Mouse (Mus musculus) CH12.LX (cell line): ENCODE data around the gene C77080. TPM values are rescaled to one million over a fixed set of nuclear protein-coding genes. Genes with fewer than 3 reads are reported as not detected.

Experiments used
- DNase-seq: peaks from one replicate; pipeline ENCODE4 v3.0.0-alpha.2; 2013; ENCODE audit errors: extremely low read depth
- H3K27ac ChIP-seq: 2 replicates; pipeline ENCODE4 v1.5.1; 2012; ENCODE audit warnings: low read depth, mild to moderate bottlenecking, control low read depth, moderate library complexity; ENCODE audit not compliant: insufficient read depth
- H3K27me3 ChIP-seq: replicated peaks from 2 replicates; pipeline ENCODE3; 2012; ENCODE audit warnings: inconsistent platforms
- H3K36me3 ChIP-seq, 2 experiments: replicated peaks in 1 of 2; 2 replicates each; pipeline versions ENCODE3 to v1.6.1; 2012; ENCODE audit warnings: inconsistent platforms in 1 of 2, low read length in 1 of 2, mild to moderate bottlenecking in 1 of 2, mixed read lengths in 1 of 2, moderate library complexity in 1 of 2; ENCODE audit not compliant: control insufficient read depth in 1 of 2, insufficient read depth in 1 of 2
- H3K4me1 ChIP-seq, 2 experiments: 2 replicates each; pipeline ENCODE4 v1.6.1; 2012; ENCODE audit warnings: inconsistent platforms in 1 of 2, moderate library complexity in 1 of 2; ENCODE audit not compliant: insufficient read depth in 2 of 2, control insufficient read depth in 1 of 2
- H3K4me2 ChIP-seq: 2 replicates; pipeline ENCODE4 v1.6.1; 2012; ENCODE audit warnings: low read depth, mild to moderate bottlenecking, control low read depth; ENCODE audit not compliant: poor library complexity, insufficient read depth, severe bottlenecking
- H3K4me3 ChIP-seq, 3 experiments: fragments of 150-350 bp in 1 of 3; sonication (generic) in 1 of 3; replicated peaks in 1 of 3; 2 replicates each; pipeline versions ENCODE3 to v1.5.1; 2011 to 2012; ENCODE audit warnings: low read depth in 2 of 3, low read length in 2 of 3, mild to moderate bottlenecking in 2 of 3, moderate library complexity in 2 of 3, control low read depth in 1 of 3, improper control_type of control experiment in 1 of 3, inconsistent platforms in 1 of 3, mixed read lengths in 1 of 3; ENCODE audit not compliant: poor library complexity in 1 of 3
- H3K79me2 ChIP-seq: replicated peaks from 2 replicates; pipeline ENCODE4 v1.6.1; 2012; ENCODE audit warnings: mild to moderate bottlenecking, moderate library complexity; ENCODE audit not compliant: control insufficient read depth, poor library complexity, insufficient read depth, severe bottlenecking; ENCODE audit errors: extremely low read depth
- H3K9ac ChIP-seq: 2 replicates; pipeline ENCODE4 v1.6.1; 2012; ENCODE audit warnings: low read depth, mild to moderate bottlenecking, control low read depth, moderate library complexity; ENCODE audit not compliant: insufficient read depth
- H3K9me3 ChIP-seq: replicated peaks from 2 replicates; pipeline ENCODE3; 2012; ENCODE audit warnings: low read length, inconsistent platforms, mixed read lengths
- BHLHE40 ChIP-seq: IDR thresholded peaks from 2 replicates; pipeline ENCODE4 v1.6.1; 2011; ENCODE audit warnings: mild to moderate bottlenecking, low read depth, low read length, improper control_type of control experiment
- CHD1 ChIP-seq: IDR thresholded peaks from 2 replicates; pipeline ENCODE4 v1.6.1; 2012; ENCODE audit warnings: low read depth, low read length, improper control_type of control experiment, inconsistent platforms
- ELF1 ChIP-seq: IDR thresholded peaks from 2 replicates; pipeline ENCODE4 v1.6.1; 2014; ENCODE audit warnings: low read depth, mild to moderate bottlenecking, inconsistent platforms, low read length, improper control_type of control experiment
- ETS1 ChIP-seq: conservative IDR thresholded peaks from 2 replicates; pipeline ENCODE4 v1.6.1; 2012; ENCODE audit warnings: low read depth, mild to moderate bottlenecking, inconsistent platforms, low read length, improper control_type of control experiment, moderate library complexity
- HCFC1 ChIP-seq: IDR thresholded peaks from 2 replicates; pipeline ENCODE4 v1.6.1; 2012; ENCODE audit warnings: low read depth, mild to moderate bottlenecking, inconsistent platforms, low read length, improper control_type of control experiment
- MEF2A ChIP-seq: IDR thresholded peaks from 2 replicates; pipeline ENCODE4 v1.6.1; 2014; ENCODE audit warnings: low read depth, mild to moderate bottlenecking, inconsistent platforms, low read length, improper control_type of control experiment, borderline replicate concordance
- NELFE ChIP-seq: IDR thresholded peaks from 2 replicates; pipeline ENCODE4 v1.6.1; 2011; ENCODE audit warnings: low read depth, low read length, improper control_type of control experiment
- RAD21 ChIP-seq: IDR thresholded peaks from 2 replicates; pipeline ENCODE4 v1.6.1; 2011; ENCODE audit warnings: low read depth, mild to moderate bottlenecking, low read length, improper control_type of control experiment, moderate library complexity
- TCF12 ChIP-seq: IDR thresholded peaks from 2 replicates; pipeline ENCODE4 v1.6.1; 2014; ENCODE audit warnings: low read depth, mild to moderate bottlenecking, inconsistent platforms, low read length, improper control_type of control experiment
- ZC3H11A ChIP-seq: IDR thresholded peaks from 2 replicates; pipeline ENCODE4 v1.6.1; 2012; ENCODE audit warnings: low read depth, mild to moderate bottlenecking, inconsistent platforms, low read length, improper control_type of control experiment
- ZKSCAN1 ChIP-seq: IDR thresholded peaks from 2 replicates; pipeline ENCODE4 v1.6.1; 2012; ENCODE audit warnings: low read depth, inconsistent platforms, low read length, improper control_type of control experiment, borderline replicate concordance
- ZMIZ1 ChIP-seq: IDR thresholded peaks from 2 replicates; pipeline ENCODE4 v1.6.1; 2012; ENCODE audit warnings: low read depth, mild to moderate bottlenecking, inconsistent platforms, low read length, improper control_type of control experiment
- ZNF384 ChIP-seq: IDR thresholded peaks from 2 replicates; pipeline ENCODE4 v1.6.1; 2012; ENCODE audit warnings: low read depth, low read length, improper control_type of control experiment, inconsistent platforms
- dilution Hi-C: fragments of 300-500 bp; cut with MboI; formaldehyde crosslinking; loops from 2 replicates; pipeline ENCODE4 v1.14.3; 2020; ENCODE audit warnings: low sequenced_read_pairs; ENCODE audit not compliant: extremely low pct_unique_long_range_greater_than_20kb, extremely low pct_ligation_motif_present
- in situ Hi-C: fragments of 300-500 bp; cut with MboI; formaldehyde crosslinking; loops from 3 replicates; pipeline ENCODE4 v1.14.3; 2019; ENCODE audit warnings: low sequenced_read_pairs, low pct_ligation_motif_present, low pct_unique_long_range_greater_than_20kb, mixed read lengths
- polyA plus RNA-seq: library from polyadenylated mRNA; unstranded; fragments of >175 nt; gene quantifications from 2 replicates; pipeline ENCODE4 v1.2.1, GENCODE M21; 2012; ENCODE audit warnings: low read depth; ENCODE audit not compliant: insufficient read length
- total RNA-seq, 2 experiments: library from RNA; depleted of rRNA; stranded (reverse); fragments of 300-350 nt in 1 of 2; fragments of >200 nt in 1 of 2; gene quantifications; 2 replicates each; pipeline ENCODE4 v1.2.3; 2012 to 2014

C77080 gene
- total and polyA plus RNA-seq, 3 experiments: 0.38 to 1.1 TPM; not detected in 1

DNA sequence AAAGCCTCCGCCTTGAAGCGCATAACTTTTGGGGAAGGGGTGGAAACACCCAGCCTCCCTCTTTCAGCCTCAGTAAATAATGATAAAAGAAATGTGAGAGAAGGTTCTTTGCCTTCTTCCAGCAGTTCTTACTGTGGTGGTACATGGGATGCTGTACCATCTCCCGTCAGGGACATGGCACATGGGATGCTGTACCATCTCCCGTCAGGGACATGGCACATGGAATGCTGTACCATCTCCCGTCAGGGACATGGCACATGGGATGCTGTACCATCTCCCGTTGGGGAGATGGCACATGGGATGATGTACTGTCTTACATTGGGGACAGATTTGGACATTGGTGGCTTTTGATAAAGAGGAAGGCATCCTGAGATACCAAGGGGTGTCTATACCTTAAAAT lies 63.7 kb downstream of the C77080 start:
- H3K9ac ChIP-seq: no peak overlapping the region
- in situ Hi-C loops: no loop called here

DNA sequence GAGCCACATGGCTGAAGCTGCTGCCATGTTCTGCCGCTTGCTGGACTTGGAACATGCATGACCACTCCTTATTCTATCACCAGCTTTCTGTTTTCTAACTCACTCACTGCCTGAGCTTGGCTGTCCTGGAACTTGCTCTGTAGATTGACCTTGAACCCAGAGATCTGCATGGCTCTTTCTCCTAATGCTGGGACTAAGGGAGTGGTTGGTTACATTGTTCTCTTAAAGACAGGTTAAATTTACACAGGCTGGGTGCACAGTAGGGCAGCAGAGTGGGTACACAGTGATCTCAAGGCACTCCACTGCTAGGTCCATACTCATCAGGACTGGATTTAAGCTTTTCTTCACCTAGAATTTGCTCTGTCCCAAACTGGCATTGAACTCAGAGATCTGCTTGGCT lies 66.9 kb downstream of the C77080 start:
- Histone ChIP-seq H3K27me3 (no peaks in the 10 kb centered on the region), H3K27ac (no peak overlapping the region), H3K4me1 (peaks cover 9 to 40% of the 10 kb centered on the region in 2 experiments), H3K79me2 (peaks cover 64% of the 10 kb centered on the region), H3K4me2 (no peak overlapping the region), H3K9ac (no peak overlapping the region), H3K9me3 (no peaks in the 10 kb centered on the region), H3K36me3 (peaks cover 57 to 73% of the 10 kb centered on the region in 2 experiments), H3K4me3 (no peak overlapping the region)
- TF ChIP-seq BHLHE40 (no peak), ZKSCAN1 (peak; percentile 44)
- dilution Hi-C loops (no loop called here), in situ Hi-C loops (no loop called here)
- no peak for DNase-seq

More for the DNA sequence above, 63.7 kb downstream of the C77080 start:
- Histone ChIP-seq H3K27ac (no peak overlapping the region), H3K36me3 (peaks cover 71 to 89% of the 10 kb centered on the region in 2 experiments), H3K4me3 (no peak overlapping the region), H3K79me2 (peaks cover 38% of the 10 kb centered on the region), H3K9me3 (no peaks in the 10 kb centered on the region), H3K27me3 (no peaks in the 10 kb centered on the region), H3K4me1 (peaks cover 5 to 24% of the 10 kb centered on the region in 2 experiments; a peak in 3 of 4 replicates), H3K4me2 (no peak overlapping the region)
- dilution Hi-C loops: no loop called here
- TF ChIP-seq ZNF384 (no peak), ELF1 (no peak), ZC3H11A (no peak), RAD21 (no peak), HCFC1 (no peak), TCF12 (no peak)
- DNase-seq: no peak

DNA sequence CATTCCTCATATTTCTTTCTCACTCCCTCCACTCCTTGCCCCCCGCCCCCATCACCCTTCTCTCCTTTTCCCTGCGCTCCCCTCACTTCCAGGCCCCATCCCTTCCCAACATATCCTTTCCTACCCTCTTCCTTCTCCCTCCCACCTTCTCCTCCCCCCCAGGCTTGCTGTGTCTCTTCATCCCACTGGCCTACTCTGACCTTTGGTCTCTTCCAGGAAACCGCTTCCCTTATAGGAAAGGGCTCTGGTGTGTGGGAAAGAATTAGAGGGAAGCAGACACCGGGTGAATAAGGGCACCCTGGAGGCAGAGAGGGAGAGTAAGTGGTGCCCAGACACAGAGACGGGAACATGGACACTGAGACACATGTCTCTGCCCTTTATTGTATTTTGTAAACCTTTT lies 69.5 kb downstream of the C77080 start:
- H3K27ac ChIP-seq: no peak overlapping the region
- peaks cover 17 to 55% of the 10 kb centered on the region in 2 experiments for H3K4me1 ChIP-seq
- H3K9ac ChIP-seq: peak overlapping the region; percentile 93; the same call in 1 of the 2 replicates
- in situ Hi-C loops (no loop called here), dilution Hi-C loops (no loop called here)
- TF ChIP-seq NELFE (no peak), RAD21 (no peak), ZMIZ1 (no peak), MEF2A (no peak), ETS1 (no peak), ZNF384 (no peak), CHD1 (no peak)
- no peaks in the 10 kb centered on the region for H3K9me3 ChIP-seq
- peak overlapping the region; percentile 90 for H3K4me2 ChIP-seq
- H3K79me2 ChIP-seq: peaks cover 84% of the 10 kb centered on the region
- no peak for DNase-seq
- peak overlapping the region in 2 of 3 experiments; percentile 75 to 86 for H3K4me3 ChIP-seq
- H3K36me3 ChIP-seq: peaks cover 42 to 57% of the 10 kb centered on the region in 2 experiments
- no peaks in the 10 kb centered on the region for H3K27me3 ChIP-seq
